Comparison of ENCODE assay signal across 20 mouse cellular contexts in genomic region chr6:127935105-127935504, GRCm38 (mm10). TPM values are rescaled to one million over a fixed set of nuclear protein-coding genes. Genes with fewer than 3 reads are reported as not detected.
"Had no signal": no experiment of that assay in that cellular context is flagged by ENCODE, and none has a peak within 500 bp of the region (broad histone marks: within the 10 kb centered on the region; RNA-seq: fewer than 3 reads in every experiment).

No protein-coding gene starts in this region.

- H3K27me3 ChIP-seq: liver, embryonic 13.5 days; liver, embryonic 15.5 days; lung, embryonic 15.5 days; midbrain, embryonic 13.5 days; midbrain, embryonic 15.5 days; neural tube, embryonic 12.5 days had no signal

- H3K9ac ChIP-seq: liver, embryonic 13.5 days; liver, embryonic 15.5 days; liver, postnatal 0 days; lung, embryonic 15.5 days; midbrain, embryonic 13.5 days; midbrain, embryonic 15.5 days; neural tube, embryonic 12.5 days had no signal

- H3K9me3 ChIP-seq: liver, embryonic 13.5 days; liver, embryonic 15.5 days; lung, embryonic 15.5 days; midbrain, embryonic 13.5 days; midbrain, embryonic 15.5 days; neural tube, embryonic 12.5 days had no signal

- H3K4me3 ChIP-seq: liver, embryonic 13.5 days; liver, embryonic 15.5 days; lung, embryonic 15.5 days; megakaryocyte, embryonic 14.5 days; midbrain, embryonic 13.5 days; midbrain, embryonic 15.5 days; neural tube, embryonic 12.5 days had no signal

- H3K36me3 ChIP-seq: liver, embryonic 13.5 days; liver, embryonic 15.5 days; lung, embryonic 15.5 days; midbrain, embryonic 13.5 days; midbrain, embryonic 15.5 days had no signal

- H3K4me2 ChIP-seq: liver, embryonic 13.5 days; liver, embryonic 15.5 days; lung, embryonic 15.5 days; midbrain, embryonic 11.5 days; midbrain, embryonic 13.5 days; midbrain, embryonic 15.5 days; neural tube, embryonic 12.5 days had no signal

- DNase-seq: liver, embryonic 13.5 days; liver, postnatal 0 days; lung, adult 2 months; lung, postnatal 14 days; lung, postnatal 36 days; right cerebral cortex, postnatal 25 days; right cerebral cortex, postnatal 4 days; spleen, adult 18-20 months; thymus, adult 2 months; thymus, postnatal 25 days; thymus, postnatal 4 days had no signal

- ATAC-seq: liver, postnatal 0 days; lung, postnatal 0 days; midbrain, embryonic 13.5 days; midbrain, embryonic 15.5 days had no signal

- H3K27ac ChIP-seq: liver, embryonic 13.5 days; liver, embryonic 15.5 days; lung, embryonic 15.5 days; macrophage; midbrain, embryonic 13.5 days; midbrain, embryonic 15.5 days; neural tube, embryonic 12.5 days had no signal

- H3K4me1 ChIP-seq: liver, embryonic 13.5 days; liver, embryonic 15.5 days; megakaryocyte, embryonic 14.5 days; midbrain, embryonic 15.5 days had no signal

RNA-seq across cellular contexts. Expression of gene Tspan11, which starts 47.7 kb away (rescaled TPM):
- polyA plus RNA-seq: macrophage had no signal
